Mouse (Mus musculus): ENCODE data around the gene Thoc6. TPM values are rescaled to one million over a fixed set of nuclear protein-coding genes. Genes with fewer than 3 reads are reported as not detected.
A peak's percentile ranks its signal among the peaks of the same experiment; 100 is the strongest.

The Thoc6 gene
- polyA plus RNA-seq (2012; fragmentation: generic; extraction: Trizol): 30.1 TPM

DNA sequence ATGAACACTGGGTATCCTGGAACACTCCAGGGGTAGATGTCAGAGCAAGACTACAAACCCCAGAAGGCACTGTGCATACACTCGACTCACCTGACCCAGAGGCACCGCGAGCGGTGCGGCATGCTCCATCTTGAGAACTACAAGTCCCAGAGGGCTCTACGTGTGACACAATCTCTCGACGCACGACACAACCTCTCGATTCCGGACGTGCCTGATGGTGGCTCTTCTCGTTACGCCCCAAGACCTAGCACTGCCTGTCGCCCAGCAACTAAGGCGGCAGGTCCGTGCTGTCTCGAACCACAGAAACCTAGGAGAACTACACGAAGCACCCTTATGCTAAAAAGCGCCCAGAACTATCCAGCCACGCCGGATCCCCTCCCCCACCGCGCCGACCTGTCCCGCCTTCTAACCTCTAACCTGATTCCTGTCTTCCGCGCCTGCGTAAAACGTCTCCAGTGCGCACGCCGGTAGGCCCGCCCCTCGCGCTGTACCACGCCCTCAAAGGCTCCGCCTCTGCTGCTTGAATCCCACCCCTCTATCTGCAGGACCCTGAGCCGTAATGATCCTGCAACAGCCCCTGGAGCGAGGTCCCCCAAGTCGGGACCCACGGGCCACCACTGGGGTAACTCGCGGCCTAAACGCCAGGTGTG is at the start of gene Thoc6, which contains the start of gene Hcfc1r1:
TSS of gene Thoc6 (minus strand) at position 459 of the 650 bp plus-strand sequence.
TSS of gene Hcfc1r1 (plus strand) at position 173 of the 650 bp plus-strand sequence.
- H3K36me3 ChIP-seq (ENCODE audit: control insufficient read depth, insufficient read depth): peaks cover 14% of the 10 kb centered on the region

DNA sequence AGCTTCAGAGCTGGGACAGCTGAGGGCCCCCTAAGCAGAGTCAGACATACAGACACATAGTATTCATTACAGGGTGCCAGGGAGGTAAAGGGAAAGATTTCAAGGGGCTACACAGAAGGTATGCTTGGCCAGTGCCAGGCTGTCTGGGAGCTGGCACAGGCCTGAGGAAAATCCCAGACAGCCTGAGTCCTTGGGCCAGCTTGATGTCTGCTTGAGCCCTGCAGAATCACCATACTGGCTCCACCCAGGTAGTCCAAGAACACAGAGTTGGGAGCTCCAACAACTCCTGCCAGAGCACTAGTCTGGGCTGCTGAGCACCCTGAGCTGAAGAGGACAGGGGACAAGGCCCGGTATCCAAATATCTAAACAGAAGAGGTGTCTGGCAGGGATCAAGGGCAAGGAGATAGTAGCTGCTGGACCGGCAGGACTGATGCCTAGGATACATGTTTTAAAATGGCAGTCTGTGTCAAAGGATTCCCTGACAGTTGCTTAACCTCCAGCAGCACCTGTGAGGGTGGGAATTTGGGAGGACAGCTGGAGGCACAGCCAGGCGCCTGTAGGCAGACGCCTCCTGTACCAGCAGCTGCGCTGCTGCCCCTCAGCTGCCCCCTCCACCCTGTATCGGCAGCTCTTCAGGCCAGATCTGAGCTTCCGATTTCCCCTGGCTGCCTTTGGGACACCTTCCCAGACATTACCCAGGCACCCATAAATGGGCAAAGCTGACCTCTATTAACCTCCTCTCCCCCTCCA is 48.9 kb upstream of the Thoc6 start, which contains the start of gene 1520401A03Rik:
TSS of gene 1520401A03Rik (minus strand) at position 408 of the 750 bp plus-strand sequence.
- H3K4me2 ChIP-seq (ENCODE audit: low read depth): no peak within 1 kb of the TSS
- H3K79me2 ChIP-seq (ENCODE audit: control insufficient read depth, insufficient read depth): no peaks in the 10 kb centered on the region

More for the DNA sequence above, at the start of gene Thoc6, which contains the start of gene Hcfc1r1:
- peak within 1 kb of the TSS; percentile 99 for H3K4me2 ChIP-seq (ENCODE audit: low read depth)
- TF ChIP-seq TCF3 (IDR thresholded peaks at IDR 0.05; ENCODE audit: insufficient read length, low read depth) (no peak), CEBPB (IDR thresholded peaks at IDR 0.05; ENCODE audit: insufficient read depth, poor library complexity, severe bottlenecking) (0 out of 2 replicates have a peak, but pooled peaks have one; percentile 32), POLR2A (IDR thresholded peaks at IDR 0.05; ENCODE audit: insufficient read length, low read depth) (peak; percentile 61), USF1 (IDR thresholded peaks at IDR 0.05; ENCODE audit: low read depth) (peak; percentile 61), POLR2AphosphoS2 (IDR thresholded peaks at IDR 0.05; ENCODE audit: insufficient read length, low read depth) (peak; percentile 83)
- no peaks in the 10 kb centered on the region for H3K27me3 ChIP-seq (ENCODE audit: control insufficient read depth, insufficient read depth, insufficient read length)
- H3ac ChIP-seq (ENCODE audit: control insufficient read depth, insufficient read length): peak within 1 kb of the TSS; percentile 15
- peak within 1 kb of the TSS; percentile 99 for H3K4me3 ChIP-seq
- H3K79me2 ChIP-seq (ENCODE audit: control insufficient read depth, insufficient read depth): peaks cover 34% of the 10 kb centered on the region

GRCm38 (mm10) chr17:23721886-23722285 is 48.2 kb upstream of the Thoc6 start:
- TF ChIP-seq POLR2A (IDR thresholded peaks at IDR 0.05; ENCODE audit: insufficient read length, low read depth) (no peak), MAX (IDR thresholded peaks at IDR 0.05; ENCODE audit: low read depth) (no peak)
- Histone ChIP-seq H3K27me3 (ENCODE audit: control insufficient read depth, insufficient read depth, insufficient read length) (no peaks in the 10 kb centered on the region), H3ac (ENCODE audit: control insufficient read depth, insufficient read length) (no peak overlapping the region), H3K4me3 (no peak overlapping the region), H3K36me3 (ENCODE audit: control insufficient read depth, insufficient read depth) (no peaks in the 10 kb centered on the region), H3K79me2 (ENCODE audit: control insufficient read depth, insufficient read depth) (no peaks in the 10 kb centered on the region), H3K4me2 (ENCODE audit: low read depth) (no peak overlapping the region)

More for the DNA sequence above, 48.9 kb upstream of the Thoc6 start, which contains the start of gene 1520401A03Rik:
- TF ChIP-seq MYOD1 (IDR thresholded peaks at IDR 0.05; ENCODE audit: control insufficient read depth in 1 of 3, insufficient read length in 2 of 3, low read depth in 2 of 3) (peak in 2 of 3 experiments; percentile 96 to 98), POLR2AphosphoS2 (IDR thresholded peaks at IDR 0.05; ENCODE audit: insufficient read length, low read depth) (no peak), TCF3 (IDR thresholded peaks at IDR 0.05; ENCODE audit: insufficient read length, low read depth) (peak; percentile 98), USF1 (IDR thresholded peaks at IDR 0.05; ENCODE audit: low read depth) (no peak), E2F4 (IDR thresholded peaks at IDR 0.05; ENCODE audit: insufficient read depth) (no peak), POLR2A (IDR thresholded peaks at IDR 0.05; ENCODE audit: insufficient read length, low read depth) (no peak), TCF12 (IDR thresholded peaks at IDR 0.05; ENCODE audit: insufficient read depth, poor library complexity, severe bottlenecking) (peak; percentile 97), CEBPB (IDR thresholded peaks at IDR 0.05; ENCODE audit: insufficient read depth, poor library complexity, severe bottlenecking) (peak; percentile 15; the same call in 1 of the 2 replicates), REST (IDR thresholded peaks at IDR 0.05; ENCODE audit: insufficient read depth, insufficient read length) (no peak), MAX (IDR thresholded peaks at IDR 0.05; ENCODE audit: low read depth) (no peak), MYOG (IDR thresholded peaks at IDR 0.05; ENCODE audit: control insufficient read depth in 1 of 3, insufficient read depth in 1 of 3, insufficient read length in 2 of 3, low read depth in 2 of 3) (peak; percentile 65 to 100 (median 98)), SRF (IDR thresholded peaks at IDR 0.05; ENCODE audit: control insufficient read depth, insufficient read length, low read depth) (peak; percentile 54)
- H3ac ChIP-seq (ENCODE audit: control insufficient read depth, insufficient read length): no peak within 1 kb of the TSS
- H3K27me3 ChIP-seq (ENCODE audit: control insufficient read depth, insufficient read depth, insufficient read length): no peaks in the 10 kb centered on the region
- no peaks in the 10 kb centered on the region for H3K36me3 ChIP-seq (ENCODE audit: control insufficient read depth, insufficient read depth)
- no peak within 1 kb of the TSS for H3K4me3 ChIP-seq

- no peaks in the 10 kb centered on the region for H3K27me3 ChIP-seq (ENCODE audit: control insufficient read depth, insufficient read depth, insufficient read length)
- H3K4me2 ChIP-seq (ENCODE audit: low read depth): no peak overlapping the region
- H3ac ChIP-seq (ENCODE audit: control insufficient read depth, insufficient read length): no peak overlapping the region
- no peaks in the 10 kb centered on the region for H3K79me2 ChIP-seq (ENCODE audit: control insufficient read depth, insufficient read depth)
- H3K36me3 ChIP-seq (ENCODE audit: control insufficient read depth, insufficient read depth): no peaks in the 10 kb centered on the region
- TF ChIP-seq MYOG (IDR thresholded peaks at IDR 0.05; ENCODE audit: control insufficient read depth in 1 of 3, insufficient read depth in 1 of 3, insufficient read length in 2 of 3, low read depth in 2 of 3) (no peak), POLR2AphosphoS2 (IDR thresholded peaks at IDR 0.05; ENCODE audit: insufficient read length, low read depth) (no peak)
- no peak overlapping the region for H3K4me3 ChIP-seq
Measured at GRCm38 (mm10) chr17:23719455-23719854, 45.8 kb upstream of the Thoc6 start.

- Histone ChIP-seq H3ac (ENCODE audit: control insufficient read depth, insufficient read length) (no peak overlapping the region), H3K4me2 (ENCODE audit: low read depth) (no peak overlapping the region), H3K79me2 (ENCODE audit: control insufficient read depth, insufficient read depth) (no peaks in the 10 kb centered on the region), H3K27me3 (ENCODE audit: control insufficient read depth, insufficient read depth, insufficient read length) (no peaks in the 10 kb centered on the region), H3K4me3 (no peak overlapping the region), H3K36me3 (ENCODE audit: control insufficient read depth, insufficient read depth) (no peaks in the 10 kb centered on the region)
- TF ChIP-seq E2F4 (IDR thresholded peaks at IDR 0.05; ENCODE audit: insufficient read depth) (no peak), POLR2A (IDR thresholded peaks at IDR 0.05; ENCODE audit: insufficient read length, low read depth) (no peak), USF1 (IDR thresholded peaks at IDR 0.05; ENCODE audit: low read depth) (no peak), TCF3 (IDR thresholded peaks at IDR 0.05; ENCODE audit: insufficient read length, low read depth) (no peak), TCF12 (IDR thresholded peaks at IDR 0.05; ENCODE audit: insufficient read depth, poor library complexity, severe bottlenecking) (no peak), POLR2AphosphoS2 (IDR thresholded peaks at IDR 0.05; ENCODE audit: insufficient read length, low read depth) (no peak), SRF (IDR thresholded peaks at IDR 0.05; ENCODE audit: control insufficient read depth, insufficient read length, low read depth) (no peak), MYOD1 (IDR thresholded peaks at IDR 0.05; ENCODE audit: control insufficient read depth in 1 of 3, insufficient read length in 2 of 3, low read depth in 2 of 3) (no peak), CEBPB (IDR thresholded peaks at IDR 0.05; ENCODE audit: insufficient read depth, poor library complexity, severe bottlenecking) (no peak), MYOG (IDR thresholded peaks at IDR 0.05; ENCODE audit: control insufficient read depth in 1 of 3, insufficient read depth in 1 of 3, insufficient read length in 2 of 3, low read depth in 2 of 3) (no peak), MAX (IDR thresholded peaks at IDR 0.05; ENCODE audit: low read depth) (no peak), REST (IDR thresholded peaks at IDR 0.05; ENCODE audit: insufficient read depth, insufficient read length) (no peak)
Measured at GRCm38 (mm10) chr17:23717003-23717402, 43.3 kb upstream of the Thoc6 start.
